10 mouse cellular contexts compared by ENCODE assay signal in genomic region chr17:23584786-23585185, GRCm38 (mm10). TPM values are rescaled to one million over a fixed set of nuclear protein-coding genes. Genes with fewer than 3 reads are reported as not detected.
DNase-seq lines count a peak whose midpoint lies in the region; ATAC-seq lines count a peak whose summit lies in the region.
"Had no signal": no experiment of that assay in that cellular context is flagged by ENCODE, and none has a peak within 500 bp of the region (broad histone marks: within the 10 kb centered on the region; RNA-seq: fewer than 3 reads in every experiment).

No protein-coding gene starts in this region.

- no peak overlapping the region for H3K27ac ChIP-seq in heart, embryonic 16.5 days (ENCODE audit: low read length)
- H3K27ac ChIP-seq in hindbrain, embryonic 14.5 days, result no peak overlapping the region
- no peak overlapping the region for H3K27ac ChIP-seq in midbrain, embryonic 15.5 days

- WGBS in heart, embryonic 16.5 days, result 81% methylated on average over 8 of the region's 8 CpGs
- WGBS in hindbrain, embryonic 14.5 days, result 90% methylated on average over 8 of the region's 8 CpGs
- WGBS in midbrain, embryonic 15.5 days, result 89% methylated on average over 8 of the region's 8 CpGs

- no peak overlapping the region; the same call in 1 of the 2 replicates for H3K9ac ChIP-seq in heart, embryonic 16.5 days (ENCODE audit: low read length)
- H3K9ac ChIP-seq in hindbrain, embryonic 14.5 days, result peak overlapping the region; percentile 75
- H3K9ac ChIP-seq in midbrain, embryonic 15.5 days, result no peak overlapping the region

- H3K4me2 ChIP-seq in heart, embryonic 16.5 days (ENCODE audit: low read depth, low read length), result peak overlapping the region; percentile 74
- H3K4me2 ChIP-seq in hindbrain, embryonic 14.5 days (replicated peaks), result peak overlapping the region; percentile 84
- peak overlapping the region; percentile 92 for H3K4me2 ChIP-seq in midbrain, embryonic 15.5 days

- H3K4me1 ChIP-seq in heart, embryonic 16.5 days (ENCODE audit: control insufficient read depth, insufficient read depth, low read length), result peaks cover 12% of the 10 kb centered on the region
- H3K4me1 ChIP-seq in hindbrain, embryonic 14.5 days (replicated peaks; ENCODE audit: control insufficient read depth, insufficient read depth, low read length), result peaks cover 26% of the 10 kb centered on the region
- peaks cover 29% of the 10 kb centered on the region for H3K4me1 ChIP-seq in midbrain, embryonic 15.5 days

- no peak overlapping the region for H3K4me3 ChIP-seq in heart, embryonic 16.5 days (ENCODE audit: low read length)
- H3K4me3 ChIP-seq in hindbrain, embryonic 14.5 days (replicated peaks; ENCODE audit: low read length), result peak overlapping the region; percentile 65
- peak overlapping the region; percentile 68 for H3K4me3 ChIP-seq in midbrain, embryonic 15.5 days

- DNase-seq in heart, postnatal 14 days, result no peak
- peak; percentile 56 to 57 for DNase-seq in adrenal gland, postnatal 36 days
- DNase-seq in hindbrain, embryonic 14.5 days (ENCODE audit: low spot score), result no peak
- DNase-seq in layer of hippocampus, postnatal 10 days (ENCODE audit: low spot score in 2 of 2), result no peak
- no peak for DNase-seq in urinary bladder, postnatal 10 days (ENCODE audit: low spot score)
- DNase-seq: gastrocnemius, postnatal 25 days had no signal

- H3K27me3 ChIP-seq in heart, embryonic 16.5 days (ENCODE audit: control insufficient read depth, insufficient read depth, low read length), result no peaks in the 10 kb centered on the region
- H3K27me3 ChIP-seq in hindbrain, embryonic 14.5 days (ENCODE audit: control insufficient read depth, insufficient read depth, low read length), result no peaks in the 10 kb centered on the region
- no peaks in the 10 kb centered on the region for H3K27me3 ChIP-seq in midbrain, embryonic 15.5 days (replicated peaks)

- H3K9me3 ChIP-seq in heart, embryonic 16.5 days (replicated peaks; ENCODE audit: control insufficient read depth, low read length), result no peaks in the 10 kb centered on the region
- no peaks in the 10 kb centered on the region for H3K9me3 ChIP-seq in hindbrain, embryonic 14.5 days (ENCODE audit: control insufficient read depth, low read length)
- no peaks in the 10 kb centered on the region for H3K9me3 ChIP-seq in midbrain, embryonic 15.5 days

- no peak for ATAC-seq in heart, embryonic 16.5 days (replicated peaks; ENCODE audit: extremely low read depth, insufficient read depth, low FRiP score)
- no peak for ATAC-seq in hindbrain, embryonic 14.5 days (ENCODE audit: low FRiP score)
- no peak for ATAC-seq in midbrain, embryonic 15.5 days (replicated peaks)
- ATAC-seq in granulocyte monocyte progenitor cell, adult 5-6 weeks (replicated peaks; ENCODE audit: poor library complexity, severe bottlenecking), result no peak

- intact Hi-C loops in heart, postnatal 14 days (cut with DNase I), result no loop called here

- H3K36me3 ChIP-seq in heart, embryonic 16.5 days (ENCODE audit: control insufficient read depth, insufficient read depth), result peaks cover 15% of the 10 kb centered on the region
- peaks cover 16% of the 10 kb centered on the region for H3K36me3 ChIP-seq in hindbrain, embryonic 14.5 days (replicated peaks; ENCODE audit: control insufficient read depth, insufficient read depth)
- H3K36me3 ChIP-seq in midbrain, embryonic 15.5 days (replicated peaks), result peaks cover 4% of the 10 kb centered on the region; the same call in 1 of the 2 replicates

RNA-seq across cellular contexts. Expression of gene Zfp13, which starts 14.5 kb away (rescaled TPM):
- 7.3 and 8.5 TPM in 2 replicates for polyA plus RNA-seq in heart, embryonic 16.5 days (2015; fragmentation: Nextera tagmentation; extraction: Ambion mirVana)
- 1 to 10 TPM; 4.3 to 5.0 TPM for total RNA-seq in heart, postnatal 14 days (2021)
- total RNA-seq in adrenal gland, postnatal 36 days (2021), result 10 to 100 TPM in 1 of 2 experiments, 1 to 10 TPM in 1; 7.0 to 11.4 TPM
- polyA plus RNA-seq in hindbrain, embryonic 14.5 days (2014; fragmentation: Nextera tagmentation; extraction: Ambion mirVana), result 20.3 and 21.4 TPM in 2 replicates
- polyA plus RNA-seq in midbrain, embryonic 15.5 days (2015; fragmentation: Nextera tagmentation; extraction: Ambion mirVana), result 30.4 and 31.9 TPM in 2 replicates
- total RNA-seq in layer of hippocampus, postnatal 10 days (2021), result 10 to 100 TPM; 25.7 to 30.0 TPM
- 1.7 and 2.2 TPM in 2 replicates for total RNA-seq in granulocyte monocyte progenitor cell, adult 5-6 weeks (2014; fragmentation: Nextera tagmentation)
- 0.46 and 0.56 TPM in 2 replicates for total RNA-seq in granulocyte monocyte progenitor cell, adult 5-6 weeks (2017)

RNA-seq across cellular contexts. Expression of gene Zscan10, which starts 15.9 kb away (rescaled TPM):
- not detected in 2 replicates for polyA plus RNA-seq in heart, embryonic 16.5 days (2015; fragmentation: Nextera tagmentation; extraction: Ambion mirVana)
- total RNA-seq in heart, postnatal 14 days (2021), result not detected
- total RNA-seq in adrenal gland, postnatal 36 days (2021), result not detected
- polyA plus RNA-seq in hindbrain, embryonic 14.5 days (2014; fragmentation: Nextera tagmentation; extraction: Ambion mirVana), result 0.25 and 0.27 TPM in 2 replicates
- polyA plus RNA-seq in midbrain, embryonic 15.5 days (2015; fragmentation: Nextera tagmentation; extraction: Ambion mirVana), result not detected in 2 replicates
- total RNA-seq in layer of hippocampus, postnatal 10 days (2021), result not detected
- total RNA-seq in granulocyte monocyte progenitor cell, adult 5-6 weeks (2014; fragmentation: Nextera tagmentation), result not detected in 2 replicates
- total RNA-seq in granulocyte monocyte progenitor cell, adult 5-6 weeks (2017), result not detected in 2 replicates
- total RNA-seq: gastrocnemius, postnatal 25 days; liver, adult 2 months had no signal
- polyA plus RNA-seq: liver, adult 2 months had no signal

RNA-seq across cellular contexts. Expression of gene Zfp213, which starts 20.7 kb away (rescaled TPM):
- polyA plus RNA-seq in heart, embryonic 16.5 days (2015; fragmentation: Nextera tagmentation; extraction: Ambion mirVana), result 12.9 and 14.5 TPM in 2 replicates
- 1 to 10 TPM; 4.9 to 5.8 TPM for total RNA-seq in heart, postnatal 14 days (2021)
- total RNA-seq in adrenal gland, postnatal 36 days (2021), result 10 to 100 TPM; 10.3 to 12.1 TPM
- 15.4 and 15.6 TPM in 2 replicates for polyA plus RNA-seq in hindbrain, embryonic 14.5 days (2014; fragmentation: Nextera tagmentation; extraction: Ambion mirVana)
- 19.4 and 19.7 TPM in 2 replicates for polyA plus RNA-seq in midbrain, embryonic 15.5 days (2015; fragmentation: Nextera tagmentation; extraction: Ambion mirVana)
- total RNA-seq in layer of hippocampus, postnatal 10 days (2021), result 1 to 10 TPM; 6.4 to 7.2 TPM
- total RNA-seq in granulocyte monocyte progenitor cell, adult 5-6 weeks (2014; fragmentation: Nextera tagmentation), result 4.9 and 6.9 TPM in 2 replicates
- 9.7 and 10.7 TPM in 2 replicates for total RNA-seq in granulocyte monocyte progenitor cell, adult 5-6 weeks (2017)

Comparison
In these comparisons a context has a peak if more than half of its experiments do, and no peak if none do; other contexts are left out.
1. DNase-seq: peak in adrenal gland, postnatal 36 days (2 of 2); none in heart, postnatal 14 days (0 of 2), hindbrain, embryonic 14.5 days (single experiment), layer of hippocampus, postnatal 10 days (0 of 2) and urinary bladder, postnatal 10 days (single experiment).
2. Peak in every context shown above with its lines, with median percentiles within 50 percentile points of each other: H3K4me2 ChIP-seq.